Mouse (Mus musculus): ENCODE results near the gene Paqr9. TPM values are rescaled to one million over a fixed set of nuclear protein-coding genes. Genes with fewer than 3 reads are reported as not detected.

Gene Paqr9
- polyA plus RNA-seq, 1 experiment: 33.3 TPM

GRCm38 (mm10) chr9:95578366-95578895 lies 19.0 kb downstream of the Paqr9 start:
- WGBS: 90% methylated on average over 5 of the region's 5 CpGs
- no peak for TF ChIP-seq CTCF (conservative IDR thresholded peaks at IDR 0.05; ENCODE audit: insufficient read depth, insufficient read length, low read depth, low read length)
- TF ChIP-seq POLR2A (IDR thresholded peaks at IDR 0.05; ENCODE audit: low read depth, low read length): no peak
- no peaks in the 10 kb centered on the region for H3K27me3 ChIP-seq (replicated peaks; ENCODE audit: control insufficient read depth, insufficient read depth, low read length)
- H3K27ac ChIP-seq (ENCODE audit: insufficient read depth, low read depth, low read length): no peak overlapping the region
- no peaks in the 10 kb centered on the region for H3K36me3 ChIP-seq (ENCODE audit: control insufficient read depth, insufficient read depth, low read length)
- H3K4me3 ChIP-seq (ENCODE audit: insufficient read depth, low read depth, low read length): no peak overlapping the region
- no peak for DNase-seq
- H3K4me1 ChIP-seq (ENCODE audit: control insufficient read depth, insufficient read depth, low read length): no peaks in the 10 kb centered on the region

DNA sequence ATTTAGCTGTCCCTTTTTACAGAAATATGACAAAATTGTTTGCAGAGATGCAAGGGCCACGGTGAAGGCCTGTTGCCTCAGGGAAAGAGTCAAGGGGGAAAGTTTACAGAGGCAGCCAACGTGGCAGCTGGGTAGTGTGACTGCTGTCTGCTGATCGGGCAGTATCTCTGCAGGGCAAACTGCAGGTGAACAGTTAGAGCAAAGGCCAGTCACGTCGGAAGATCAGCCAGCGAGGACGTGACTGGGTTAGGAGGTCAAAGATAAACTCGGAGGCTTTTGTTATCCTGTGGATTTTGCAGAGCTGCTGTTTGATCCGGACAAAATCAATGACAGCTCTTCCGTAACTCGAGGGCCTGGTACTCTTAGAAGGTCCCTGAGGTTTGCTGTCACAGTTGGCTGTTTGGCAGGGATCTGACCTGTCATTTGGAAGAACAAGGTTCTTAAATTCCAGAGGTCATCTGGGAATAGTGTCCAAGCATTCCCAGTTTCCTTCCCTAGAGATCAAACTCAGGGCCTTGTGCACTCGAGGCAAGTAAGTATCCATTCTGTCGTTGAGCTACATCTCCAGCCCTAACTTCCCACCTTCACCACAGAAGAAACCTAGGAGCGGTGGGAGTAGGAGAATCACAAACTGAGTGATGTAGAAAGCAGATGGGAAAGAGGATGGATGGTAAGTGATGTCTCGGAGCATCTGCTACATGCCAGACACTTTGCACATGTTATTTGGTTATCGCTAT lies 21.7 kb downstream of the Paqr9 start:
- H3K27ac ChIP-seq (ENCODE audit: insufficient read depth, low read depth, low read length): no peak overlapping the region
- WGBS: 53% methylated on average over 16 of the region's 16 CpGs

DNA sequence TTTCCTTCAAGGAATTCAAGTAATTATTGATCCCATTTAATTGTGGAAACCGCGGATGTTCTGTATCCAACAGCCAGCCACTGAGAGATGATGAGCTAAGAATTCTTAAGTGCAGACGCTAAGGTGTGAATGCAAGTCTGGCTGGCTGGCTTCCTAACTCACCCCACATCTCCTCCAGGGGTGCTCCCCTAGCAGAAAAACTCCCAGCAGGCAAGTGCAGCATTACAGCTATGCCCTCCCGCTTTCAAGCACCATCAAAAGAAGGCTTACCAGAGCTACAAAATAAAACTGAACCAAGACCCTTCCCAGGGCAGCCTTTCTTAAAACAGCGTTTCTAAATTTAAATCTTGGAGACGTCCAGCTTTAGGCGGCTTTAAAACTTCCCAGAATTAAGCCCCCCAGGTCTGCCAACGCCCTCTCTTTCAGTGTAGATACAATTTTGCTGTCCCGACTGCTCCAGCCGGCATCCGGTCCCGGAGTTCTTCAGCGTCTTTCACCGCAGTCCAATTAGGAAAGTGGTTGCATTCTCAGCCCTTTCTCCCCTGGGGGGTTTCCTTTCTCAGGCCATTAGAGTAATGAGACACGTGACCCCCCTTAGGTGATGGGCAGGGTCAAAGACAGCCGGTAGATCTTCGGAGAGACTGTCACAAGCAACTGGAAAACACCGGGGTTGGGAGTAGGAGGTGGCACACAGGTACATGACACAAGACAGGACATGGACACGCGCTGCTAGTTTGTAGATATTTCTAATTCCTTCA lies 22.5 kb downstream of the Paqr9 start:
- 16% methylated on average over 20 of the region's 20 CpGs for whole genome bisulfite sequencing
- Histone ChIP-seq H3K4me1 (ENCODE audit: control insufficient read depth, insufficient read depth, low read length) (no peaks in the 10 kb centered on the region), H3K36me3 (ENCODE audit: control insufficient read depth, insufficient read depth, low read length) (no peaks in the 10 kb centered on the region), H3K4me3 (ENCODE audit: insufficient read depth, low read depth, low read length) (no peak overlapping the region), H3K27me3 (replicated peaks; ENCODE audit: control insufficient read depth, insufficient read depth, low read length) (no peaks in the 10 kb centered on the region), H3K27ac (ENCODE audit: insufficient read depth, low read depth, low read length) (no peak overlapping the region)
- no peak for TF ChIP-seq POLR2A (IDR thresholded peaks at IDR 0.05; ENCODE audit: low read depth, low read length)
- no peak for TF ChIP-seq CTCF (conservative IDR thresholded peaks at IDR 0.05; ENCODE audit: insufficient read depth, insufficient read length, low read depth, low read length)
- DNase-seq: no peak

More for the DNA sequence above, 21.7 kb downstream of the Paqr9 start:
- no peaks in the 10 kb centered on the region for H3K27me3 ChIP-seq (replicated peaks; ENCODE audit: control insufficient read depth, insufficient read depth, low read length)
- DNase-seq: peak; percentile 71
- no peaks in the 10 kb centered on the region for H3K4me1 ChIP-seq (ENCODE audit: control insufficient read depth, insufficient read depth, low read length)
- TF ChIP-seq POLR2A (IDR thresholded peaks at IDR 0.05; ENCODE audit: low read depth, low read length) (no peak), CTCF (conservative IDR thresholded peaks at IDR 0.05; ENCODE audit: insufficient read depth, insufficient read length, low read depth, low read length) (no peak)
- H3K4me3 ChIP-seq (ENCODE audit: insufficient read depth, low read depth, low read length): no peak overlapping the region
- no peaks in the 10 kb centered on the region for H3K36me3 ChIP-seq (ENCODE audit: control insufficient read depth, insufficient read depth, low read length)

- H3K36me3 ChIP-seq (ENCODE audit: control insufficient read depth, insufficient read depth, low read length): no peaks in the 10 kb centered on the region
- no peak overlapping the region for H3K4me3 ChIP-seq (ENCODE audit: insufficient read depth, low read depth, low read length)
- WGBS: 35% methylated on average over 8 of the region's 8 CpGs
- H3K27me3 ChIP-seq (replicated peaks; ENCODE audit: control insufficient read depth, insufficient read depth, low read length): no peaks in the 10 kb centered on the region
- H3K4me1 ChIP-seq (ENCODE audit: control insufficient read depth, insufficient read depth, low read length): no peaks in the 10 kb centered on the region
- DNase-seq: no peak
- TF ChIP-seq POLR2A (IDR thresholded peaks at IDR 0.05; ENCODE audit: low read depth, low read length): no peak
- no peak for TF ChIP-seq CTCF (conservative IDR thresholded peaks at IDR 0.05; ENCODE audit: insufficient read depth, insufficient read length, low read depth, low read length)
- H3K27ac ChIP-seq (ENCODE audit: insufficient read depth, low read depth, low read length): no peak overlapping the region
Measured at GRCm38 (mm10) chr9:95582555-95582954, 23.1 kb downstream of the Paqr9 start.

DNA sequence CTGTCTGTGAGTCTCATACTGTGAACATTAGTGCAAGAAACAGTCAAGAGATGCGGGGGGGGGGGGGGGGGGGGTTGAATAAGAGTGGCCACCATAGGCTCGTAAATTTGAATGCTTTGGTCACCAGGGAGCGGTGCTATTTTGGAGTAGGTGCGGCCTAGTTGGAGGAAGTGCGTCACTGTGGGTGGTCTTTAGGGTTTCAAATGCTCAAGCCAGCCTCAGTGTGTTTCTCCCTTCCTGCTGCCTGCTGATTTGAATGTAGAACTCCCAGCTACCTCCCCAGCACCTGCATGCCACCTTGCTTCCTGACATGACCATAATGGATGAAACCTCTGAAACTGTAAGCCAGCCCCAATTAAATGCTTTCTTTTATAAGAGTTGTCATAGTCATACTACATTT lies 26.6 kb downstream of the Paqr9 start:
- whole genome bisulfite sequencing: 89% methylated on average over 5 of the region's 5 CpGs
- no peaks in the 10 kb centered on the region for H3K27me3 ChIP-seq (replicated peaks; ENCODE audit: control insufficient read depth, insufficient read depth, low read length)
- no peak for DNase-seq
- TF ChIP-seq POLR2A (IDR thresholded peaks at IDR 0.05; ENCODE audit: low read depth, low read length) (no peak), CTCF (conservative IDR thresholded peaks at IDR 0.05; ENCODE audit: insufficient read depth, insufficient read length, low read depth, low read length) (no peak)
- no peaks in the 10 kb centered on the region for H3K4me1 ChIP-seq (ENCODE audit: control insufficient read depth, insufficient read depth, low read length)
- H3K27ac ChIP-seq (ENCODE audit: insufficient read depth, low read depth, low read length): no peak overlapping the region
- no peak overlapping the region for H3K4me3 ChIP-seq (ENCODE audit: insufficient read depth, low read depth, low read length)
- no peaks in the 10 kb centered on the region for H3K36me3 ChIP-seq (ENCODE audit: control insufficient read depth, insufficient read depth, low read length)

GRCm38 (mm10) chr9:95588070-95588469 lies 28.6 kb downstream of the Paqr9 start:
- Histone ChIP-seq H3K4me3 (ENCODE audit: insufficient read depth, low read depth, low read length) (no peak overlapping the region), H3K27me3 (replicated peaks; ENCODE audit: control insufficient read depth, insufficient read depth, low read length) (no peaks in the 10 kb centered on the region), H3K27ac (ENCODE audit: insufficient read depth, low read depth, low read length) (no peak overlapping the region), H3K4me1 (ENCODE audit: control insufficient read depth, insufficient read depth, low read length) (no peaks in the 10 kb centered on the region), H3K36me3 (ENCODE audit: control insufficient read depth, insufficient read depth, low read length) (no peaks in the 10 kb centered on the region)
- no peak for DNase-seq
- no peak for TF ChIP-seq CTCF (conservative IDR thresholded peaks at IDR 0.05; ENCODE audit: insufficient read depth, insufficient read length, low read depth, low read length)
- TF ChIP-seq POLR2A (IDR thresholded peaks at IDR 0.05; ENCODE audit: low read depth, low read length): no peak
- 86% methylated on average over 7 of the region's 7 CpGs for WGBS

DNA sequence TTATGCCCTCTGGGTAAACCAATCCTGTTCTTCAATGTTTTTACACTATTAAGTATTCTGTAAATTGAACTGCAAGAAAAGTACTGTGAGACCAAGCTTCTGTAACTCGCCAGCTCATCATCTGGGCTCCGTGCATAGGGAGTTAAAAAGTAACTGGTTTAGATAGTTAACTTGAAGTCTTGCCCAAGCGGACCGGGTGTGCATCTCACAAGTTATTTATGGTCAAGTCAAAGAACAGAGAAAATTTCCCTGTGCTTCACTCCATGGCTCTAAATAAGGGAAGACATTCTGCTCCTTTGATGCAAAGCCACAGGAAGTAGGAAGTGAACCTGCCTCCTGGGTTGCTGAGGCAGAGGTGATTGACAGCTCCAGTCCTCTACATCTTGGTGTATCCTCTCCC lies 34.8 kb downstream of the Paqr9 start:
- Histone ChIP-seq H3K27me3 (replicated peaks; ENCODE audit: control insufficient read depth, insufficient read depth, low read length) (no peaks in the 10 kb centered on the region), H3K4me3 (ENCODE audit: insufficient read depth, low read depth, low read length) (no peak overlapping the region), H3K27ac (ENCODE audit: insufficient read depth, low read depth, low read length) (peak overlapping the region; percentile 71; the same call in 1 of the 2 replicates), H3K4me1 (ENCODE audit: control insufficient read depth, insufficient read depth, low read length) (peaks cover 11% of the 10 kb centered on the region; the same call in 1 of the 2 replicates), H3K36me3 (ENCODE audit: control insufficient read depth, insufficient read depth, low read length) (no peaks in the 10 kb centered on the region)
- DNase-seq: peak; percentile 81
- WGBS: 18% methylated on average over 4 of the region's 4 CpGs
- TF ChIP-seq CTCF (conservative IDR thresholded peaks at IDR 0.05; ENCODE audit: insufficient read depth, insufficient read length, low read depth, low read length) (no peak), POLR2A (IDR thresholded peaks at IDR 0.05; ENCODE audit: low read depth, low read length) (no peak)

Data from kidney, adult 2 months (tissue).